Mouse (Mus musculus) lung, postnatal 0 days (tissue): ENCODE measurements around the gene Fbxo11. TPM values are rescaled to one million over a fixed set of nuclear protein-coding genes. Genes with fewer than 3 reads are reported as not detected.
A peak's percentile ranks its signal among the peaks of the same experiment; 100 is the strongest.
"Not testable (repeated sequence)": the region's sequence is repeated elsewhere in the genome, so short reads cannot be mapped to it uniquely, and the experiment has no call there.

Experiments
- ATAC-seq: fragments of 200-750 bp; cut with Nextera tagmentation; 2 replicates; pipeline ENCODE4 v1.8.0; 2017; ENCODE audit warnings: moderate library complexity
- DNase-seq: peaks from one replicate; pipeline ENCODE4 v3.0.0-alpha.2; 2016; ENCODE audit warnings: low spot score
- H3K27ac ChIP-seq: fragments of 300-500 bp; sonication (generic); 2 replicates; pipeline ENCODE4 v1.5.1; 2014; ENCODE audit warnings: antibody characterized with exemption, mild to moderate bottlenecking, low read length, mixed read lengths
- H3K27me3 ChIP-seq: fragments of 300-500 bp; sonication (generic); replicated peaks from 2 replicates; pipeline ENCODE4 v1.6.1; 2014; ENCODE audit warnings: low read length, mixed read lengths; ENCODE audit not compliant: insufficient read depth
- H3K36me3 ChIP-seq: fragments of 300-500 bp; sonication (generic); 2 replicates; pipeline ENCODE4 v1.6.1; 2014; ENCODE audit warnings: low read length, mixed read lengths; ENCODE audit not compliant: insufficient read depth
- H3K4me1 ChIP-seq: fragments of 300-500 bp; sonication (generic); 2 replicates; pipeline ENCODE4 v1.6.1; 2014; ENCODE audit warnings: antibody characterized with exemption, low read depth, low read length, mixed read lengths; ENCODE audit not compliant: insufficient read depth
- H3K4me2 ChIP-seq: fragments of 300-500 bp; sonication (generic); replicated peaks from 2 replicates; pipeline ENCODE4 v1.6.1; 2014; ENCODE audit warnings: low read depth, mild to moderate bottlenecking, low read length, moderate library complexity, mixed read lengths
- H3K4me3 ChIP-seq: fragments of 300-500 bp; sonication (generic); 2 replicates; pipeline ENCODE4 v1.5.1; 2014; ENCODE audit warnings: low read depth, low read length
- H3K9ac ChIP-seq: fragments of 300-500 bp; sonication (generic); replicated peaks from 2 replicates; pipeline ENCODE4 v1.6.1; 2014; ENCODE audit warnings: low read depth, mild to moderate bottlenecking
- H3K9me3 ChIP-seq: fragments of 300-500 bp; sonication (generic); 2 replicates; pipeline ENCODE4 v1.6.1; 2016; ENCODE audit warnings: low read length, mixed read lengths
- CTCF ChIP-seq: IDR thresholded peaks from 2 replicates; pipeline ENCODE4 v1.5.1; 2016; ENCODE audit warnings: antibody characterized with exemption, mild to moderate bottlenecking
- EP300 ChIP-seq: IDR thresholded peaks from 2 replicates; pipeline ENCODE4 v1.6.1; 2016; ENCODE audit warnings: antibody characterized with exemption, mild to moderate bottlenecking, control low read depth
- WGBS: fragments of 180-500 bp; shearing (Covaris S2); extraction: QIAGEN DNeasy Blood & Tissue Kit; methylation state at CpG from one replicate; pipeline ENCODE4 v1.1.7; 2014; 5-methylcytosine and 5-hydroxymethylcytosine counted together
- polyA plus RNA-seq: library from polyadenylated mRNA; unstranded; fragments of >200 nt; fragmentation: Nextera tagmentation; extraction: Ambion mirVana; gene quantifications from 2 replicates; pipeline ENCODE4 v1.2.1, GENCODE M21; 2015

The Fbxo11 gene
- polyA plus RNA-seq, 1 experiment from 2014 or later: 14.6 TPM

GRCm38 (mm10) chr17:87975229-87975853 is 89.8 kb downstream of the Fbxo11 start:
- peak overlapping the region; percentile 62 for H3K27ac ChIP-seq
- DNase-seq: peak; percentile 65
- WGBS: 2% methylated on average over 44 of the region's 68 CpGs
- peak overlapping the region; percentile 92 for H3K4me2 ChIP-seq
- ATAC-seq: peak; percentile 47
- peak overlapping the region; percentile 55 for H3K9ac ChIP-seq
- no peaks in the 10 kb centered on the region for H3K9me3 ChIP-seq
- H3K4me3 ChIP-seq: peak overlapping the region; percentile 98
- no peaks in the 10 kb centered on the region for H3K36me3 ChIP-seq
- no peaks in the 10 kb centered on the region for H3K27me3 ChIP-seq
- H3K4me1 ChIP-seq: no peaks in the 10 kb centered on the region
- TF ChIP-seq CTCF (0 out of 2 replicates have a peak, but pooled peaks have one; percentile 2), EP300 (no peak)

GRCm38 (mm10) chr17:87974629-87975228 is 90.4 kb downstream of the Fbxo11 start, which contains the start of gene Msh6:
Gene Msh6 (plus strand): TSS chr17:87975062.
- ATAC-seq: peak; percentile 99

GRCm38 (mm10) chr17:87973261-87974167 is 91.6 kb downstream of the Fbxo11 start:
- Histone ChIP-seq H3K4me3 (no peak overlapping the region), H3K27me3 (no peaks in the 10 kb centered on the region), H3K9me3 (no peaks in the 10 kb centered on the region), H3K4me2 (peak overlapping the region; percentile 92; the same call in 1 of the 2 replicates), H3K36me3 (no peaks in the 10 kb centered on the region), H3K9ac (no peak overlapping the region), H3K4me1 (no peaks in the 10 kb centered on the region), H3K27ac (no peak overlapping the region)
- 70% methylated on average over 10 of the region's 10 CpGs for whole genome bisulfite sequencing
- ATAC-seq: no peak
- no peak for DNase-seq
- TF ChIP-seq EP300 (no peak), CTCF (no peak)

More at GRCm38 (mm10) chr17:87974629-87975228, 90.4 kb downstream of the Fbxo11 start, which contains the start of gene Msh6:
- TF ChIP-seq EP300 (no peak), CTCF (no peak)
- Histone ChIP-seq H3K4me2 (peak within 1 kb of the TSS; percentile 92), H3K4me1 (no peaks in the 10 kb centered on the region), H3K27ac (peak within 1 kb of the TSS; percentile 73), H3K9ac (peak within 1 kb of the TSS; percentile 55), H3K9me3 (no peaks in the 10 kb centered on the region), H3K36me3 (no peaks in the 10 kb centered on the region), H3K27me3 (no peaks in the 10 kb centered on the region), H3K4me3 (peak within 1 kb of the TSS; percentile 98)
- peak; percentile 96 for DNase-seq
- WGBS: 1% methylated on average over 59 of the region's 63 CpGs

- ATAC-seq (no peak), DNase-seq (no peak)
- Histone ChIP-seq H3K9ac (no peak overlapping the region), H3K9me3 (no peaks in the 10 kb centered on the region), H3K27me3 (no peaks in the 10 kb centered on the region), H3K27ac (no peak overlapping the region), H3K4me3 (no peak overlapping the region), H3K4me1 (no peaks in the 10 kb centered on the region), H3K4me2 (no peak overlapping the region), H3K36me3 (no peaks in the 10 kb centered on the region)
- 68% methylated on average over 5 of the region's 5 CpGs for WGBS
- no peak for TF ChIP-seq CTCF
- no peak for TF ChIP-seq EP300
Observed at GRCm38 (mm10) chr17:87972856-87973255, 92.2 kb downstream of the Fbxo11 start.

GRCm38 (mm10) chr17:87971696-87972591 is 93.1 kb downstream of the Fbxo11 start:
- H3K4me2 ChIP-seq, DNase-seq: not testable (repeated sequence)

More at GRCm38 (mm10) chr17:87971696-87972591, 93.1 kb downstream of the Fbxo11 start:
- not testable (repeated sequence) for H3K27me3 ChIP-seq, ATAC-seq, H3K9me3 ChIP-seq, H3K9ac ChIP-seq, H3K4me3 ChIP-seq, H3K27ac ChIP-seq, H3K36me3 ChIP-seq, H3K4me1 ChIP-seq
- 81% methylated on average over 14 of the region's 15 CpGs for WGBS
